Mouse (Mus musculus) intestine, postnatal 0 days (tissue): ENCODE data around the gene Aadacl3. TPM values are rescaled to one million over a fixed set of nuclear protein-coding genes. Genes with fewer than 3 reads are reported as not detected.

ENCODE experiments used
- ATAC-seq: fragments of 200-750 bp; cut with Nextera tagmentation; 2 replicates; pipeline ENCODE4 v1.8.0; 2017; ENCODE audit warnings: mild to moderate bottlenecking, moderate TSS enrichment, moderate library complexity
- H3K27ac ChIP-seq: fragments of 300-500 bp; sonication (generic); 2 replicates; pipeline ENCODE4 v1.5.1; 2014; ENCODE audit warnings: mild to moderate bottlenecking, low read depth, low read length, moderate library complexity
- H3K27me3 ChIP-seq: fragments of 300-500 bp; sonication (generic); replicated peaks from 2 replicates; pipeline ENCODE4 v1.6.1; 2014; ENCODE audit warnings: low read length, mixed read lengths; ENCODE audit not compliant: control insufficient read depth, insufficient read depth
- H3K36me3 ChIP-seq: fragments of 300-500 bp; sonication (generic); 2 replicates; pipeline ENCODE4 v1.6.1; 2014; ENCODE audit warnings: mild to moderate bottlenecking, moderate library complexity; ENCODE audit not compliant: control insufficient read depth, insufficient read depth
- H3K4me1 ChIP-seq: fragments of 300-500 bp; sonication (generic); replicated peaks from 2 replicates; pipeline ENCODE4 v1.6.1; 2014; ENCODE audit warnings: antibody characterized with exemption, low read length, mixed read lengths; ENCODE audit not compliant: control insufficient read depth, insufficient read depth
- H3K4me2 ChIP-seq: fragments of 300-500 bp; sonication (generic); replicated peaks from 2 replicates; pipeline ENCODE4 v1.6.1; 2014; ENCODE audit warnings: low read depth, mild to moderate bottlenecking, moderate library complexity
- H3K4me3 ChIP-seq: fragments of 300-500 bp; sonication (generic); 2 replicates; pipeline ENCODE4 v1.5.1; 2014; ENCODE audit warnings: low read depth, low read length
- H3K9ac ChIP-seq: fragments of 300-500 bp; sonication (generic); 2 replicates; pipeline ENCODE4 v1.6.1; 2014; ENCODE audit warnings: mild to moderate bottlenecking, low read depth, low read length
- H3K9me3 ChIP-seq: fragments of 300-500 bp; sonication (generic); 2 replicates; pipeline ENCODE4 v1.6.1; 2016; ENCODE audit warnings: mixed run types; ENCODE audit not compliant: control insufficient read depth
- CTCF ChIP-seq: sonication (generic); IDR thresholded peaks from 2 replicates; pipeline ENCODE4 v1.5.1; 2016; ENCODE audit warnings: low read depth, mild to moderate bottlenecking, control low read depth, antibody characterized with exemption, moderate library complexity
- WGBS: fragments of 180-500 bp; shearing (Covaris S2); extraction: QIAGEN DNeasy Blood & Tissue Kit; methylation state at CpG from one replicate; pipeline ENCODE4 v1.1.7; 2014; 5-methylcytosine and 5-hydroxymethylcytosine counted together
- polyA plus RNA-seq: library from polyadenylated mRNA; unstranded; fragments of >200 nt; fragmentation: Nextera tagmentation; extraction: Ambion mirVana; gene quantifications from 2 replicates; pipeline ENCODE4 v1.2.1, GENCODE M21; 2015

Aadacl3 gene
- polyA plus RNA-seq = not detected in 2 replicates

DNA sequence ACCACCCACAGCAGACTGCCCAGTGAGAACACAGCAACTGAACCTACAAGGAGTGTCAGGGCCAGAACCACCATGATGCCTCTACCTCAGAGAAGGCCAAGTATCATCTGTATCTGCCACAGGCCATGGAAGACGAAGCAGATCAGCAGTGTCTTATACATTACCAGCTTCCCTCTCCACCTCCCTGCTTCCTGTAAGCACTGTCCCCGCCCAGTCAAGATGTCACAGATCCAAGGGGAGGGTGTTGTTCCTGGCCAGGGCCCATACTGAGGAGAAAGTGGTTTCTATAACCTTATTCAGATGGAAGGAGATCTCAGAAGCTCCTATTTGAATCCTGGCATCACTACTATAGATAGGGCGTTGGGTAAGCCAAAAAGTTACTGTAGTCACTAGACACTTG lies at the start of gene Aadacl3:
Aadacl3 (minus strand) TSS at position 101 of the 400 bp plus-strand sequence.
- Histone ChIP-seq H3K9me3 (no peaks in the 10 kb centered on the region), H3K27ac (no peak within 1 kb of the TSS), H3K9ac (no peak within 1 kb of the TSS), H3K36me3 (no peaks in the 10 kb centered on the region), H3K4me1 (no peaks in the 10 kb centered on the region), H3K4me3 (no peak within 1 kb of the TSS), H3K4me2 (no peak within 1 kb of the TSS), H3K27me3 (no peaks in the 10 kb centered on the region)
- ATAC-seq = no peak
- TF ChIP-seq CTCF = no peak
- WGBS = 76% methylated on average over 3 of the region's 3 CpGs

GRCm38 (mm10) chr4:144506518-144506917 lies 43.0 kb upstream of the Aadacl3 start:
- H3K4me3 ChIP-seq = no peak overlapping the region
- no peak for ATAC-seq

GRCm38 (mm10) chr4:144493331-144493730 lies 29.8 kb upstream of the Aadacl3 start:
- H3K27ac ChIP-seq = no peak overlapping the region
- no peak overlapping the region for H3K4me2 ChIP-seq
- ATAC-seq = no peak
- H3K36me3 ChIP-seq = no peaks in the 10 kb centered on the region
- no peak overlapping the region for H3K4me3 ChIP-seq
- H3K9ac ChIP-seq = no peak overlapping the region
- H3K4me1 ChIP-seq = no peaks in the 10 kb centered on the region
- no peaks in the 10 kb centered on the region for H3K9me3 ChIP-seq
- no peak for TF ChIP-seq CTCF
- H3K27me3 ChIP-seq = no peaks in the 10 kb centered on the region

More at GRCm38 (mm10) chr4:144506518-144506917, 43.0 kb upstream of the Aadacl3 start:
- Histone ChIP-seq H3K36me3 (no peaks in the 10 kb centered on the region), H3K27me3 (no peaks in the 10 kb centered on the region), H3K4me1 (no peaks in the 10 kb centered on the region), H3K27ac (no peak overlapping the region), H3K9ac (no peak overlapping the region), H3K9me3 (0 out of 2 replicates have a peak, but pooled peaks cover 3% of the 10 kb centered on the region), H3K4me2 (no peak overlapping the region)
- TF ChIP-seq CTCF = no peak
- 74% methylated on average over 1 of the region's 1 CpGs for WGBS

GRCm38 (mm10) chr4:144468091-144468490 lies 4.5 kb upstream of the Aadacl3 start:
- Histone ChIP-seq H3K4me3 (no peak overlapping the region), H3K4me2 (no peak overlapping the region), H3K9ac (no peak overlapping the region), H3K27ac (no peak overlapping the region), H3K27me3 (no peaks in the 10 kb centered on the region), H3K36me3 (no peaks in the 10 kb centered on the region), H3K9me3 (no peaks in the 10 kb centered on the region), H3K4me1 (no peaks in the 10 kb centered on the region)
- no peak for ATAC-seq
- TF ChIP-seq CTCF = no peak
- WGBS = 38% methylated on average over 1 of the region's 1 CpGs

- no peaks in the 10 kb centered on the region for H3K9me3 ChIP-seq
- no peak overlapping the region for H3K4me2 ChIP-seq
- no peak overlapping the region for H3K27ac ChIP-seq
- H3K9ac ChIP-seq = no peak overlapping the region
- no peak for TF ChIP-seq CTCF
- no peaks in the 10 kb centered on the region for H3K36me3 ChIP-seq
- 72% methylated on average over 2 of the region's 2 CpGs for whole genome bisulfite sequencing
- no peak for ATAC-seq
- H3K4me3 ChIP-seq = no peak overlapping the region
- no peaks in the 10 kb centered on the region for H3K4me1 ChIP-seq
- H3K27me3 ChIP-seq = no peaks in the 10 kb centered on the region
These were observed 1.6 kb upstream of the Aadacl3 start for GRCm38 (mm10) chr4:144465206-144465605.

DNA sequence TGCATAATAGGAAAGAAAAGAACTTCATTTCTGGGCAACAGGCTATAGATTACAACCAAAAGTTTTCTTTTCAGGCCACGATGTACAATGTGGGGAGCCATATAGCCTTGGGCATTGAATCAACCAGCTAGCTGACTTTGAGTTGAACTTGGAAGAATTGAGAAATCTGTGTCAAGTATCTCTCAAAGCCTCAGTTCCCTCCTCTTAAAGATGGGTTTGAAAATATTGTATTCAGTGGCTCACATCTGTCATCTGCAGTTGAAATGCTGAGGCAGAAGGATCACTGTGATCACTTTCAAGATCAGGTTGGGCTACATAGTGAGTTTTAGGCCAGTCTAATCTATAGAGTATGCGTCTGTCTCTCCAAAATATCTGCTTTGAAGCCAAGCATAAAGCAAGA lies 10.3 kb downstream of the Aadacl3 start, which contains the start of gene Gm9944:
Gm9944 (minus strand) TSS at position 101 of the 400 bp plus-strand sequence.
- Histone ChIP-seq H3K4me1 (no peaks in the 10 kb centered on the region), H3K27me3 (no peaks in the 10 kb centered on the region), H3K27ac (no peak within 1 kb of the TSS), H3K4me3 (no peak within 1 kb of the TSS), H3K4me2 (no peak within 1 kb of the TSS), H3K9me3 (no peaks in the 10 kb centered on the region), H3K36me3 (no peaks in the 10 kb centered on the region), H3K9ac (no peak within 1 kb of the TSS)
- no peak for TF ChIP-seq CTCF
- 82% methylated on average over 2 of the region's 2 CpGs for WGBS
- no peak for ATAC-seq

DNA sequence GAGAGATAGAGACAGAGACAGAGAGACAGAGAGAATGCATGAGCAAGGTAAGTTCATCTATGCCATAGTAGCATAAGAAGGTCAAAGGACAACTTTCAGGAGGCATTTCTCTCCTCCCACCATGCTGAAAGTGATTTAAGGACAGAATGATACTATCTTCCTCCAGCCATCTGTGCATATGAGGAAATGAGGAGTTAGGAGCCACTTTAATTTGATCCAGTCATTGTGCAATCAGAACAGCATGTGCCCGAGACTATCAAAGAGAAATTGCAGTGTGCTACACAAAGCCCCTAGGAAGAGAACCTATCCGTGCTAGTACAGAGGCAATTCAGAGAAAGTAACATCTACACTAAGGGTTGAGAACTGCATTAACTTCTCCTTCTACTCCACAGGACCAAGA lies 15.0 kb downstream of the Aadacl3 start:
- H3K36me3 ChIP-seq = no peaks in the 10 kb centered on the region
- 70% methylated on average over 2 of the region's 2 CpGs for WGBS
- no peaks in the 10 kb centered on the region for H3K27me3 ChIP-seq
- no peak overlapping the region for H3K4me2 ChIP-seq
- H3K27ac ChIP-seq = no peak overlapping the region
- no peaks in the 10 kb centered on the region for H3K4me1 ChIP-seq
- H3K9me3 ChIP-seq = no peaks in the 10 kb centered on the region
- no peak for TF ChIP-seq CTCF
- ATAC-seq = no peak
- H3K4me3 ChIP-seq = no peak overlapping the region
- no peak overlapping the region for H3K9ac ChIP-seq
